9 mouse cellular contexts compared by ENCODE assay signal in genomic region chr15:93089347-93089746, GRCm38 (mm10).
DNase-seq lines count a peak whose midpoint lies in the region; ATAC-seq and TF ChIP-seq lines count a peak whose summit lies in the region.
"Had no signal": no experiment of that assay in that cellular context is flagged by ENCODE, and none has a peak within 500 bp of the region (broad histone marks: within the 10 kb centered on the region; RNA-seq: fewer than 3 reads in every experiment).

No protein-coding gene starts in this region.

- H3K4me1 ChIP-seq in kidney, embryonic 15.5 days, result peaks cover 5% of the 10 kb centered on the region
- no peaks in the 10 kb centered on the region for H3K4me1 ChIP-seq in forebrain, embryonic 14.5 days (ENCODE audit: control insufficient read depth, insufficient read depth, low read length)
- H3K4me1 ChIP-seq in kidney, embryonic 14.5 days (ENCODE audit: control insufficient read depth, insufficient read depth, low read length), result no peaks in the 10 kb centered on the region
- no peaks in the 10 kb centered on the region for H3K4me1 ChIP-seq in liver, adult 2 months (ENCODE audit: control insufficient read depth, insufficient read depth, low read length)

- H3K4me3 ChIP-seq in kidney, embryonic 15.5 days (replicated peaks), result no peak overlapping the region
- no peak overlapping the region for H3K4me3 ChIP-seq in forebrain, embryonic 14.5 days (ENCODE audit: low read depth, low read length)
- H3K4me3 ChIP-seq in kidney, embryonic 14.5 days (ENCODE audit: low read length), result no peak overlapping the region
- no peak overlapping the region for H3K4me3 ChIP-seq in liver, adult 2 months (ENCODE audit: insufficient read depth, low read depth, low read length)
- H3K4me3 ChIP-seq: embryonic facial prominence, embryonic 12.5 days had no signal

- 30% methylated on average over 13 of the region's 13 CpGs for WGBS in kidney, embryonic 15.5 days
- 37% methylated on average over 13 of the region's 13 CpGs for WGBS in forebrain, embryonic 14.5 days
- 29% methylated on average over 13 of the region's 13 CpGs for WGBS in kidney, embryonic 14.5 days
- WGBS in liver, adult 2 months, result 30% methylated on average over 13 of the region's 13 CpGs

- no peak for TF ChIP-seq POLR2A in liver, adult 2 months (IDR thresholded peaks at IDR 0.05; ENCODE audit: extremely low read depth, insufficient read depth, low read length)

- peaks cover 8% of the 10 kb centered on the region; the same call in 1 of the 2 replicates for H3K27me3 ChIP-seq in kidney, embryonic 15.5 days
- H3K27me3 ChIP-seq in forebrain, embryonic 14.5 days (replicated peaks; ENCODE audit: control insufficient read depth, insufficient read depth, low read length), result no peaks in the 10 kb centered on the region
- no peaks in the 10 kb centered on the region for H3K27me3 ChIP-seq in kidney, embryonic 14.5 days (ENCODE audit: control insufficient read depth, insufficient read depth, low read length)
- H3K27me3 ChIP-seq in liver, adult 2 months (ENCODE audit: control insufficient read depth, insufficient read depth, low read length), result no peaks in the 10 kb centered on the region
- H3K27me3 ChIP-seq: embryonic facial prominence, embryonic 12.5 days had no signal

- DNase-seq in kidney, adult 11 months, result peak; percentile 3
- DNase-seq in brain, adult 2 months (ENCODE audit: low read depth, low spot score), result peak; percentile 73
- DNase-seq in forebrain, embryonic 14.5 days (ENCODE audit: low spot score), result peak; percentile 35
- DNase-seq in liver, adult 2 months (ENCODE audit: extremely low read depth, low read depth, low spot score), result peak; percentile 4
- peak; percentile 19 for DNase-seq in retina, postnatal 7 days (ENCODE audit: low read depth, low spot score)
- peak; percentile 55 for DNase-seq in urinary bladder, postnatal 14 days (ENCODE audit: low spot score)

- no peak overlapping the region for H3K9ac ChIP-seq in kidney, embryonic 15.5 days
- H3K9ac ChIP-seq in forebrain, embryonic 14.5 days (ENCODE audit: low read length), result no peak overlapping the region
- no peak overlapping the region for H3K9ac ChIP-seq in kidney, embryonic 14.5 days (ENCODE audit: low read depth, low read length)
- no peak overlapping the region for H3K9ac ChIP-seq in liver, adult 2 months (ENCODE audit: low read depth, low read length)
- H3K9ac ChIP-seq: embryonic facial prominence, embryonic 12.5 days had no signal

- no peaks in the 10 kb centered on the region for H3K9me3 ChIP-seq in kidney, embryonic 15.5 days (replicated peaks)
- no peaks in the 10 kb centered on the region for H3K9me3 ChIP-seq in forebrain, embryonic 14.5 days (replicated peaks; ENCODE audit: control insufficient read depth, low read length)
- H3K9me3 ChIP-seq in kidney, embryonic 14.5 days (ENCODE audit: control insufficient read depth, low read length), result no peaks in the 10 kb centered on the region
- H3K9me3 ChIP-seq: embryonic facial prominence, embryonic 12.5 days had no signal

- ATAC-seq in kidney, embryonic 15.5 days (replicated peaks; ENCODE audit: low FRiP score), result no peak; the same call in 1 of the 2 replicates
- no peak for ATAC-seq in forebrain, embryonic 14.5 days
- ATAC-seq in kidney, embryonic 14.5 days (ENCODE audit: low FRiP score, low TSS enrichment), result peak; percentile 46; the same call in 1 of the 2 replicates

- peak; percentile 79 for TF ChIP-seq CTCF in liver, adult 2 months (IDR thresholded peaks at IDR 0.05; ENCODE audit: low read depth, low read length)

- H3K4me2 ChIP-seq in kidney, embryonic 15.5 days, result no peak overlapping the region
- no peak overlapping the region for H3K4me2 ChIP-seq in forebrain, embryonic 14.5 days (ENCODE audit: low read length)
- no peak overlapping the region for H3K4me2 ChIP-seq in kidney, embryonic 14.5 days (replicated peaks; ENCODE audit: low read depth, low read length)
- H3K4me2 ChIP-seq: embryonic facial prominence, embryonic 12.5 days had no signal

- H3K27ac ChIP-seq in kidney, embryonic 15.5 days, result no peak overlapping the region
- no peak overlapping the region for H3K27ac ChIP-seq in forebrain, embryonic 14.5 days (ENCODE audit: low read depth, low read length)
- no peak overlapping the region for H3K27ac ChIP-seq in kidney, embryonic 14.5 days (ENCODE audit: low read depth, low read length)
- no peak overlapping the region for H3K27ac ChIP-seq in liver, adult 2 months (replicated peaks; ENCODE audit: insufficient read depth, low read depth, low read length)
- H3K27ac ChIP-seq: embryonic facial prominence, embryonic 12.5 days had no signal

- H3K79me2 ChIP-seq in liver, adult 2 months (ENCODE audit: control insufficient read depth, insufficient read depth, low read length), result no peaks in the 10 kb centered on the region

- H3K36me3 ChIP-seq in kidney, embryonic 15.5 days, result no peaks in the 10 kb centered on the region
- H3K36me3 ChIP-seq in forebrain, embryonic 14.5 days (ENCODE audit: control insufficient read depth, insufficient read depth, low read length), result no peaks in the 10 kb centered on the region
- H3K36me3 ChIP-seq in kidney, embryonic 14.5 days (ENCODE audit: control insufficient read depth, insufficient read depth, low read length), result no peaks in the 10 kb centered on the region
- no peaks in the 10 kb centered on the region for H3K36me3 ChIP-seq in liver, adult 2 months (ENCODE audit: control insufficient read depth, insufficient read depth, low read length)
- H3K36me3 ChIP-seq: embryonic facial prominence, embryonic 12.5 days had no signal

Comparison
In these comparisons a context has a peak if more than half of its experiments do, and no peak if none do; other contexts are left out.
1. DNase-seq: peak in every context shown above with its lines; median percentile 73 in brain, adult 2 months; 55 in urinary bladder, postnatal 14 days; 35 in forebrain, embryonic 14.5 days; 19 in retina, postnatal 7 days; 4 in liver, adult 2 months; 3 in kidney, adult 11 months.